Mouse (Mus musculus): ENCODE results near the gene Fosl1.

Gene Fosl1

DNA sequence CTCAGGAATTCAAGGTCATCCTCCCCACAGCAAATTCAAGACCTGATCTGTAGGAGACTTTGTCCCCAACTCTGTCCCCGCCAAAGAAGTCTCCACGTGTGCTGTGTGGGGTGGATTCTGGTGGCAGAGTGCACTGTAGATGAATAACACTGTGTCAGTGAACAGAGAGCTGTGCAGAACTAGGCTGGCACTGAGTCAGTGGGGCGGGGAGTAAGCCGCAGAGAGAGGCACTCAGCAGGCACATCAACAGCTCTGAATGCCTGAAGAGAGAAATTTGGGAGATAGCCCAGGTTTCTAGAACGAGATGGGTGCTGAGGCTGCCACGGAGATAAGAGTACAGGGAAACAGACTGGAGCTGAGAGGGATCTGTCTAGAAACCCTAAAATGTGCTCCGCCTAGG lies 11.7 kb downstream of the Fosl1 start:
- POLR2A ChIA-PET: interaction anchor here in 3 of 4 experiments (0.9 to 28.9 kb wide), 11 partner anchors 9 to 92 kb away, joined by 3 to 735 read pairs (median 14); partner anchors contain the start of genes Cfl1 (in 3 of the 3), Mus81 (in 3 of the 3), Banf1 (in 1 of the 3) and Eif1ad (in 1 of the 3)
- CTCF ChIA-PET: interaction anchor here in 3 of 4 experiments (1.9 to 10.5 kb wide), 4 partner anchors 29 to 51 kb away, joined by 8 to 118 read pairs (median 12); partner anchors contain the start of genes Mus81 (in 3 of the 3), Cfl1 (in 1 of the 3) and Snx32 (in 1 of the 3)

DNA sequence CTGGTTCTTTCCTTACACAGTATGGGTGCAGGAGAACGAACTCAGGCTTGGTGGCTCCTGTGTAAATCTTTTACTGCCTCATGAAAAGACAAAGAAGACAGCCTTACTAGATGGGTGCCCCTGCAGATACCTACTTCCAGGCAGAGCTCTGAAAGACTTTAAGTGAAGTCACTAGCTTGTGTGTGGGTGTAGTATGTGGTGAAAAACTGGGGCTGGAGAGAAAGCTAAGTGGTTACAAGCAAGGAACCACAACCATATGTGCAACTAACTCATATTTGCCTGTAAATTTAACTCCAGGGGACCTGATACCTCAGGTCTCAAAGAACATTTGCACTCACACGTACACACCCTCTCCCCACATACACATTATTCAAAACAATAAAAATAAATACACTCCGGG lies 12.5 kb downstream of the Fosl1 start:
- POLR2A ChIA-PET: interaction anchor here (0.7 to 28.9 kb wide), 37 partner anchors 8 to 625 kb away, joined by 3 to 735 read pairs (median 5); partner anchors contain the start of genes Mus81 (in 4 of the 4), Cfl1 (in 3 of the 4), AI837181 (in 2 of the 4) and Drap1 (in 2 of the 4)
- CTCF ChIA-PET: interaction anchor here (0.5 to 10.5 kb wide), 13 partner anchors 10 to 327 kb away, joined by 3 to 118 read pairs (median 5); partner anchors contain the start of genes Mus81 (in 3 of the 4), Ap5b1 (in 1 of the 4) and Cfl1 (in 1 of the 4)

DNA sequence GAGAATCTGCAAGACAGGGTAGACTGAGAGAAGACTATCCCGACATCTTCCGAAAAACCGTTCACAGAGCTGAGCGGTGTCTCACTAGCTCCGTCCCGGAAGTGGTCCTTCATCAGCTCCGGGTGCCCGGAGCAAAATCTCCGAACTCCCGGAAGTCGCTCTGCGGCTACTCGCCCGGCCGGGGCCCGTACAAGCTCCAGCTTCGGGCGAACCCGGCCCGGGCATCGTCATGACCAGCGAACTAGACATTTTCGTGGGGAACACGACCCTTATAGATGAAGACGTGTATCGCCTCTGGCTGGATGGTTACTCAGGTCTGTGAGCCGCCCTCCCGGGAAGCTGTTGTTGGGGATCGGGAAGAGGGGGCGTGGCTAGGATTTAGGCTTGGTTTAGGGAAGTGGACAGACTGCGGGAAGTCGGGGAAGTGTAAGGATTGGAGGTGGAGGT lies 13.1 kb downstream of the Fosl1 start, which contains the start of gene Fibp:
Gene Fibp, plus strand, starts transcription at position 151 of the 447 bp plus-strand sequence.
- ChIA-PET POLR2A (interaction anchor here (0.5 to 28.9 kb wide), 46 partner anchors 8 to 804 kb away, joined by 3 to 735 read pairs (median 4); partner anchors contain the start of genes Mus81 (in 4 of the 4), Cfl1 (in 3 of the 4), AI837181 (in 2 of the 4) and Drap1 (in 2 of the 4)), CTCF (interaction anchor here (0.5 to 10.5 kb wide), 16 partner anchors 9 to 326 kb away, joined by 3 to 118 read pairs (median 4); partner anchors contain the start of genes Mus81 (in 3 of the 4), Ap5b1 (in 1 of the 4) and Cfl1 (in 1 of the 4))

DNA sequence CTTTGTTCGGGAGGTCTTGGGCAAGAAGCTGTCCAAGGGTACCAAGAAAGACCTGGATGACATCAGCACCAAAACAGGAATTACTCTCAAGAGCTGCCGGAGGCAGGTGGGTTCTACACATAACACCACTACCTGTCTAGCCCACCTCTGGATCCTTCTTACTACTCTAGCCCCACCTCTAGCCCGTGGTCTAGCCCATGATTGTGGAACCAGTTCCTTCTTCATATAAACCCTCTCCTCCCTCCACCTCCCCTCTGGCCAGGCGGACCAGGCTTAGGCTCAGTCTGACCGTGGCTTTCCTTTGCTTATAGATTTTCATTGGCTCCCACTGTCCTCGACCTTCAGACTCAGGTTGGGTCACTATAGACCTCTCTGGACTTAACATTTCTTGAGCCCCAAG lies 14.1 kb downstream of the Fosl1 start:
- ChIA-PET CTCF (interaction anchor here in 2 of 4 experiments (2.2 to 10.5 kb wide), 2 partner anchors 27 kb away, joined by 13 to 118 read pairs; partner anchors contain the start of genes Mus81 (in 2 of the 2) and Cfl1 (in 1 of the 2)), POLR2A (interaction anchor here (1.0 to 28.9 kb wide), 13 partner anchors 9 to 166 kb away, joined by 3 to 735 read pairs (median 7); partner anchors contain the start of genes Mus81 (in 4 of the 4), Cfl1 (in 2 of the 4), Drap1 (in 2 of the 4) and AI837181 (in 1 of the 4))

DNA sequence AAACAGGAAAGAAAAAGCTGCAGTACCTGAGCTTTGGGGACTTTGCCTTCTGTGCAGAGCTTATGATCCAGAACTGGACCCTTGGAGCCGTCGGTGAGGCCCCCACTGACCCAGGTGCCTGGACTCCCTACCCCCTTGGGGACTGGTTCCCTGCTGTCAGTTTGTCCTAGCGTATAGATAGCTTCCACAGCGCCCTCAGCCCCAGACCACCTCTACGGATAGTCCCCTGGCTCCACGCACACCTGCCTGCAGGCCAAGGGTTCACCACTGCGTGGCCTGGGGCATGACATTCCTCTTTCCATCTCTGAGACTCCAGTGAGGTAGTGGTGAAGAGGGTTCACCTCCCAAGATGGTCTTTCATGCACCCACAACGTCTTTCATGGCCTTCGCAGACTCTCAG lies 15.9 kb downstream of the Fosl1 start:
- ChIA-PET CTCF (interaction anchor here (0.6 to 10.5 kb wide), 51 partner anchors 9 to 409 kb away, joined by 3 to 118 read pairs (median 4); partner anchors contain the start of genes Mus81 (in 4 of the 4), AI837181 (in 1 of the 4), Ap5b1 (in 1 of the 4) and Cfl1 (in 1 of the 4)), POLR2A (interaction anchor here (0.5 to 28.9 kb wide), 47 partner anchors 10 to 985 kb away, joined by 3 to 735 read pairs (median 4); partner anchors contain the start of genes Mus81 (in 4 of the 4), Cfl1 (in 3 of the 4), Drap1 (in 2 of the 4) and Efemp2 (in 2 of the 4))

DNA sequence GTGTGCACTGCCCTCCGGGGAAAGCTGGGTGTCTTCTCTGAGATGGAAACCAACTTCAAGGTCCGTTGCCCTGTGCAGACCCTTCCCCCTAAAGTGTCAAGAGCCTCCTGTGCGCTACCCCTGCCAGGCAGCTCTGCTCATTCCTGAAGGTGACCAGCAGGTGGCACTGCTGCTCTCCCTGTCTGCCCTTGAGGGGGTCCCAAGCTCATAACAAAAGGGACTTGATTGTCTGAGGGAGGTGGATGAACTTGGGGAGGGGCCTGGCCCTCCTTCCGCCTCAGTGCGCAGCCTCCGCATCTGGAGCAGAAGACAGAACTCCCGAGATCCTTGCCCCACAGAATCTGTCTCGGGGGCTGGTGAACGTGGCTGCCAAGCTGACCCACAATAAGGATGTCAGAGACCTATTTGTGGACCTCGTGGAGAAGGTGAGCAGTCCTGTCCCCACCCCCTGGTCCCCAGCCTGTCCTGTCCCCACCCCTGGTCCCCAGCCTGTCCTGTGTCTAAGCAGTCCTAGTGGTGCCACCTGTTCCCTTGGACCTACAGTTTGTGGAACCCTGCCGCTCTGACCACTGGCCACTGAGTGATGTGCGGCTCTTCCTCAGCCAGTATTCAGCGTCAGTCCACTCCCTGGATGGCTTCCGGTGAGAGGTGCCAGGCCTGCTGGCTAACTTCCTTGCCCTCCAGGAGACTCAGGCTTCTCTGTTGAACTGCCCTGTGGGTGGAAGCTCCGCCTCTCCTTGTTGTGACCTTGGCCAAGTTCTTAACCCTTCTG lies 16.6 kb downstream of the Fosl1 start:
- ChIA-PET POLR2A (interaction anchor here (0.5 to 28.9 kb wide), 57 partner anchors 10 to 986 kb away, joined by 3 to 735 read pairs (median 4); partner anchors contain the start of genes Mus81 (in 4 of the 4), Cfl1 (in 3 of the 4), Eif1ad (in 3 of the 4) and Drap1 (in 2 of the 4)), CTCF (interaction anchor here (0.6 to 10.5 kb wide), 60 partner anchors 8 to 410 kb away, joined by 3 to 118 read pairs (median 4); partner anchors contain the start of genes Mus81 (in 4 of the 4), AI837181 (in 1 of the 4), Ap5b1 (in 1 of the 4) and Cfl1 (in 1 of the 4))

DNA sequence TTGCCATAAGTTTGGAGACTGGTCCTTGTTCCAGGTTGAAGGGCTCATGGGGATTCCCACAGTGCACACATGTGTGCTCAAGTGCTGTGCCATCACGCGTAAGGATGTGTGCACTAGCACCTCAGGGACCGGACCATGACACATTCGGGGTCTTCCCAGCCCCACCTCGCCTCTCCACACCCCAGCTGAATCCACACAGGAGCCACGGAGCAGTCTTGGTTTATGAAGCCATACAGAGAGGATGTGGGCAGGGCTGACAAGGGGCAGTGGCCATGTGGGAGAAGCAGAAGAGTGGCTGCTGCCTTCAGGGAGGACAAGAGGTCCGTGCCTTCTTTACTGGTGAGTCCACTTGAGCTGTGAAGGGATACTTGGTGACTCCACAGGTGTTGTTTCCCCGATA lies 17.7 kb downstream of the Fosl1 start:
- ChIA-PET POLR2A (interaction anchor here in 3 of 4 experiments (0.6 to 28.9 kb wide), 12 partner anchors 8 to 57 kb away, joined by 3 to 735 read pairs (median 7); partner anchors contain the start of genes Mus81 (in 3 of the 3), Cfl1 (in 2 of the 3), AI837181 (in 1 of the 3) and Ccdc85b (in 1 of the 3)), CTCF (interaction anchor here (0.6 to 10.5 kb wide), 9 partner anchors 10 to 167 kb away, joined by 3 to 118 read pairs (median 8); partner anchors contain the start of genes Mus81 (in 3 of the 4), Ap5b1 (in 1 of the 4), Cfl1 (in 1 of the 4) and Efemp2 (in 1 of the 4))

DNA sequence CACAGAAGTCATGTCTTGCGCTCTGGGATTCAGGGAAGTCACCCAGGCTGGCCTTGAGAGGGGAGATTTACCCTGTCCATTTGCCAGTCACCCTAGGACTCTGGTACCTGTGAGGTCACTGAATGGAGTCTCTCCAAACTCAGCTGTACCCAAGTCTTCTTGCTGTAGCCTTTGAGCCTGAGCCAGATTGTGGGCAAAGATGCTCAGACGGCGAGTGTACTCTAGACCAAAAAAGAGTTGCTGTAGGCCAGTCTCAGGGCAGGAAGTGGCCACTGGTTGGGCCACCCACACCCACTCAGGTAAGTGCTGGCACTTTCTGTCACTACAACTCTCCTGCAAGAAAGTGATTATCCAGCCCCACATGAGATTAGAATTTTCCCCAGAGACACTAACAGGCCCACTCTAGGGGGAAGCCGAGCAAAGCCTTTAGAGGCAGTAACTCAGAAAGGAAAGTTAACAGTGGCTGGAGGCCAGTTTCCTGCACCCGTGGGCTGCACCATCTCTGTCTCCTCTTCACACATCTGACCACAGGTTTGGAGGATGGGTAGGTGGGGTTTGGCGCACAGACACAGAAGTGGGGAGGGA lies 19.7 kb downstream of the Fosl1 start:
- POLR2A ChIA-PET: interaction anchor here in 3 of 4 experiments (0.7 to 28.9 kb wide), 9 partner anchors 10 to 167 kb away, joined by 3 to 735 read pairs (median 8); partner anchors contain the start of genes Ccdc85b (in 2 of the 3), Cfl1 (in 2 of the 3), Mus81 (in 2 of the 3) and Drap1 (in 1 of the 3)

DNA sequence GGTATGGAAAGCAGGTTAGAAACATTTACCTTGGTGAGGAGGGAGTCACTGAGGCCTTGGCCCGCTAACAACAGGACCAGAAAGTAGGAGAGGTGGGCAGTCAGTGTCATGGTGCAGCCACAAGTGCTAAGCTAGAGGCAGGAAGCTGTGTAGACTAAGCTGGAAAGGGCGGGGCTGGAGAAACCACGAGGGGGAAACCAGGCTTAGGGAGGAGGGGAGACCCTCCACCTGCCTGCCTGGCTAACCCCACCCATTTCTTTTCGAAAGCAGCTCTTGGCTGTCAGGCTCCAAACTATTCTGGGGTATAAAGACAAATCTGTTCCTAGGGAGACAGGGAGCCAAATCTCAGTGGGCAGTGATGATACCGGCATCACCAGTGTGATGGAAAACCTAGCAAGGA lies 21.0 kb downstream of the Fosl1 start, which contains the start of gene Ctsw:
Gene Ctsw, minus strand, starts transcription at position 134 of the 400 bp plus-strand sequence.
- CTCF ChIA-PET: interaction anchor here in 3 of 4 experiments (0.6 to 10.5 kb wide), 6 partner anchors 11 to 319 kb away, joined by 4 to 118 read pairs (median 6); partner anchors contain the start of genes Mus81 (in 2 of the 3), Ccdc85b (in 1 of the 3) and Cfl1 (in 1 of the 3)

More for the DNA sequence above, 19.7 kb downstream of the Fosl1 start:
- CTCF ChIA-PET: interaction anchor here in 1 of 4 experiments (0.6 to 10.5 kb wide), 3 partner anchors 10 to 320 kb away, joined by 3 to 118 read pairs (median 10); partner anchors contain the start of genes Ccdc85b, Cfl1 and Mus81

DNA sequence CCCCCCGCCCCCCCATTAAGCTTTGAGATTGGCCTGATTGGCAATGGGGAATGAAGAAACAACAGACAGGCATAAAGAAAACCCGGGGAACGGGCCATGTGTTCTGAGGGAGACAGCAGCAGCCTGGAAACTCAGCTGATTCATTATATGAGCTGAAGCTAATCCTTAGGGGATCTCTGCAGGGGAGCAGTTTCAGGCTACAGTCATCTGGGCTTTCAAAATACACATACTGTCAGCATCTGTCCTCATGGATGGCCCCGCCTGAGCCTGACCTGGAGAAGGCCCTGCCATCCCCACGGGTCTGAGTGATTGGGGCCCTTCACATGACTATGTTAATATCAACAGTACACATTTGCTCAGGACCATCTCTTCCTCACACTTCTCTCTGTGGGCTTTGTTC lies 24.5 kb downstream of the Fosl1 start:
- CTCF ChIA-PET: interaction anchor here in 3 of 4 experiments (0.7 to 1.9 kb wide), 6 partner anchors 8 to 316 kb away, joined by 3 to 7 read pairs (median 3); partner anchors contain the start of genes Fibp (in 1 of the 3) and Mus81 (in 1 of the 3)
- POLR2A ChIA-PET: interaction anchor here in 3 of 4 experiments (0.7 to 28.9 kb wide), 9 partner anchors 14 to 574 kb away, joined by 3 to 735 read pairs (median 4); partner anchors contain the start of genes Ccdc85b (in 2 of the 3), Cfl1 (in 2 of the 3) and Mus81 (in 2 of the 3)

More for the DNA sequence above, 21.0 kb downstream of the Fosl1 start, which contains the start of gene Ctsw:
- POLR2A ChIA-PET: interaction anchor here (0.6 to 28.9 kb wide), 26 partner anchors 8 to 1007 kb away, joined by 3 to 735 read pairs (median 4); partner anchors contain the start of genes Mus81 (in 4 of the 4), Ccdc85b (in 3 of the 4), Cfl1 (in 3 of the 4) and Drap1 (in 3 of the 4)

DNA sequence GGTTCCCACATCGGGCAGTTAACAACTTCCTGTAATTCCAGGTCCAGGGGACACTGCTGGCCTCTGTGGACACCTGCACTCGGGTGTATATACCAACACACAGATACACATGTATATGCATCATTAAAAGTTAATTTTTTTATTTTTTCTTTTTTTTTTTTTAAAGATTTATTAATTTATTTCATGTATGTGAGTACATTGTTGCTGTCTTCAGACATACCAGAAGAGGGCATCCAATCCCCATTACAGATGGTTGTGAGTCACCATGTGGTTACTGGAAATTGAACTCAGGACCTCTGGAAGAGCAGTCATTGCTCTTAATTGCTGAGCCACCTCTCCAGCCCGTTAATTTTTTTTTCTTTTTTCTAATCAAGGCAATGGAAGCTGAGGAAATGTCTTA lies 25.5 kb downstream of the Fosl1 start:
- CTCF ChIA-PET: interaction anchor here (0.8 to 3.3 kb wide), 8 partner anchors 9 to 95 kb away, joined by 3 to 21 read pairs (median 6); partner anchors contain the start of genes Mus81 (in 2 of the 4), Ap5b1 (in 1 of the 4) and Ccdc85b (in 1 of the 4)
- POLR2A ChIA-PET: interaction anchor here in 3 of 4 experiments (0.7 to 28.9 kb wide), 12 partner anchors 9 to 176 kb away, joined by 3 to 735 read pairs (median 6); partner anchors contain the start of genes Cfl1 (in 3 of the 3), Mus81 (in 3 of the 3), Fibp (in 2 of the 3) and Ccdc85b (in 1 of the 3)

DNA sequence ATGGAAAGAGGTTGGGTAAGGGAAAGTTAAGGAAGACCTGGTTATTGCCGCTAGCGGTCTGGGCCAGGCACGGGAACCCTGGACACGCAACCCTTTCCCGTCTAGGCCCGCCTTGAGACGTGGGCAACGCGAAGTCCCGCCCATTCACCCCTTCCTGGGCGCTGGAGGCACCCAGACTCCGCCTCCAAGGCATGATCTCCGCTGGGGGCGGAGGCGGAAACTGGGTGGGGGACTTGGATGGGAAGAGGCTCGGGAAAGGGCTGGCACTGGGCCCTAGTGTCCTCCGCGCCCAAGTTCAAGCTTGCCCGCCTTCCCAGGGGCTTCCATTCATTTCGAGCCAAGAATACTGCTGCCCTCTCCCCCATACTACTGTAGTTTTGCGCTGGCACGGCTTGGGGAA lies 26.4 kb downstream of the Fosl1 start, which contains the start of gene Efemp2:
Gene Efemp2, plus strand, starts transcription at position 235 of the 400 bp plus-strand sequence.
- ChIA-PET CTCF (interaction anchor here (0.7 to 3.3 kb wide), 10 partner anchors 10 to 240 kb away, joined by 3 to 21 read pairs (median 8); partner anchors contain the start of genes Mus81 (in 3 of the 4), Ap5b1 (in 1 of the 4) and Ccdc85b (in 1 of the 4)), POLR2A (interaction anchor here (0.5 to 28.9 kb wide), 18 partner anchors 10 to 373 kb away, joined by 3 to 735 read pairs (median 6); partner anchors contain the start of genes Mus81 (in 4 of the 4), Cfl1 (in 3 of the 4), Ccdc85b (in 2 of the 4) and Fibp (in 2 of the 4))

DNA sequence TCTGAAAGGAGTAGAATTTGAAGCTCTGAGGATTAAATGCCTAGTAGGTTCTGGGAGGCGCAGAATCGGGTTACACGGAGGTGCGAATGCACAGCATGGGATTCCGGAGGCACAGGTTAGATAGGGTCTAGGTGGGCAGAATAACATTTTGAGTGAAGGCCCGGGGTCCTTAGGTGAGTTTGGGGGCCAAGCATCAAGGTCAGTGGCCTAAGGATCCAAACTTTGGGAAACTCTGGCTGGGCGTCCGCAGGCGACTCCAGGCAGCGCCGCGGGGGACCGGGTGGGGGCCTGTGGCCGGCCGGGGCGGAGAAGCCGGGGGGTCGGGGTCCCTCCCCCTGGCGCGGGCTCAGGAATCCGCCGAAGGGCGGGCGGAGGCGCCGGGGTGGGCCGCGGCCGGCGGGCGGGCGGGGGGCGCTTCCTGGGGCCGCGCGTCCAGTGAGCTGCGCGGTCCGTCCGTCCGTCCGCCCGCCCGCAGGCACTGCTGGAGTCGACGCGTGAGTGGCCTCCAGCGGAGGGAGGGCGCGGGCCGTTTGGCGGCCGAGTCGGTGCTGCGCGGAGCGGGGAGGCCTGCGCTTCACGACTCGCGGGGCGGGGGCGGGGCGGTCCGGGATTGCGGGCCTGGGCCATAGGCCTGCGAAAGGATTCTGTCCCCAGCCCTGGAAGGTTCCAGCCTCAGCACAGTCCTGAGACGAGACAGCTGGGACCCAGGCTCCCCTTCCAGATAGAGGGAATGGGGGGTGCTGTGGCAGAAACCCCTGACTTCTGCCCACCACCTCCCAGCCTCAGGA lies 27.1 kb downstream of the Fosl1 start:
- POLR2A ChIA-PET: interaction anchor here (0.5 to 28.9 kb wide), 24 partner anchors 10 to 372 kb away, joined by 3 to 735 read pairs (median 5); partner anchors contain the start of genes Mus81 (in 4 of the 4), Cfl1 (in 3 of the 4), Ccdc85b (in 2 of the 4) and Fibp (in 1 of the 4)
- CTCF ChIA-PET: interaction anchor here (0.5 to 3.3 kb wide), 12 partner anchors 11 to 94 kb away, joined by 3 to 21 read pairs (median 8); partner anchors contain the start of genes Mus81 (in 3 of the 4) and Ccdc85b (in 1 of the 4)

DNA sequence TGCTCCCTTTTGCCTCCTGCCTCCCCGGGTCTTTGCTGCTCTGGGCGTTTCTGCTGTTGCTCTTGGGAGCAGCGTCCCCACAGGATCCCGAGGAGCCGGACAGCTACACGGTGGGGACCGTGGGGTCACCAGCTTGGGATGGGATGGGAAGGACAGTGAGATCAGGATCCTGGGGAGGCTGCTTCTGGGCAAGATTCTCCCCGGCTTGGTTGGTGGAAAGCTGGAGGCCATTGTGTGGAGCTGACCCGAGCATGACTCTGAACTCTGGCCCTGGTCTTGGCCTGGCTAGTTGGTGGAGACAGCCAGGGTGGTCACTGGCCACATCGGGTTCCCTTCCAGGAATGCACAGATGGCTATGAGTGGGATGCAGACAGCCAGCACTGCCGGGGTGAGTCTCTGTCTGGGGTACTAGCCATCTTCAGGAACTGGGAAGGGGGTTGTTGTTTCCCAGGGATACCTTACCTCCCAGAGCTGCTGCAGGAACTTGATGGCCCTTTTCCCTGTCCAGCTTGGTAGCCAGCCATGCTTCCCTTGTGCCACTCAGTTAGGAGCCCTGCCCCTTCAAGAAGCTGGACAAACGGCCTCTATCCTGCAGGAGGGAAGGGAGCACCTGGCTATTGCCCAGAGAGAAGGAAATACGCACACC lies 27.8 kb downstream of the Fosl1 start:
- ChIA-PET CTCF (interaction anchor here in 3 of 4 experiments (0.5 to 3.3 kb wide), 11 partner anchors 11 to 791 kb away, joined by 3 to 21 read pairs (median 4); partner anchors contain the start of gene Mus81 (in 3 of the 3)), POLR2A (interaction anchor here (0.6 to 28.9 kb wide), 22 partner anchors 10 to 312 kb away, joined by 3 to 735 read pairs (median 5); partner anchors contain the start of genes Mus81 (in 4 of the 4), Cfl1 (in 3 of the 4), Ccdc85b (in 2 of the 4) and Fibp (in 1 of the 4))

Measured in embryonic stem cell, embryonic (primary cell).